Mouse (Mus musculus) adrenal gland, postnatal 0 days (tissue): ENCODE results near the gene Abhd14b. TPM values are rescaled to one million over a fixed set of nuclear protein-coding genes. Genes with fewer than 3 reads are reported as not detected.

ENCODE experiments used
- polyA plus RNA-seq: library from polyadenylated mRNA; unstranded; fragments of >200 nt; fragmentation: Nextera tagmentation; extraction: Ambion mirVana; gene quantifications from 2 replicates; pipeline ENCODE4 v1.2.1, GENCODE M21; 2015

Gene Abhd14b
- polyA plus RNA-seq, result 19.9 and 31.6 TPM in 2 replicates

DNA sequence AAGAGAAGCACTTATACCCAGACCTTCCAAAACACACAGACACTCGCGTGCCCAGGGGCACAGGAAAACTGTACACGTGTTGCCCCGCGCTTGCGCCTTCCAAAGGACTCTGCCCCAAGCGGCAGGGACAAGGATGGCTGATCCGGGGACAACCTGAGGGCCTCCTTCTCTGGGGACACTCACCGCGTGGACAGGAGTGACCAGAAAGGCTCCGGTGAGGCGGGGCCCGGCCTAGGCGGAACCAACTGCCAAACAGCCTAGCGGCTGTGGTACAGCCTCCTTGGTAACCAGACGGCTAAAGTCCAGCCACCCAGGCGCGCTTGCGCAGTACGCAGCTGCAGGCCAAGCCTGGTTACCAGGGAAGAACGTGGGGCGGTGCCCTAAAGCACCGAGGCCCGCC is at the start of gene Abhd14b, which contains the start of gene Abhd14a:
Abhd14b (plus strand) TSS at position 112 of the 400 bp plus-strand sequence.
Abhd14a (minus strand) TSS at position 331 of the 400 bp plus-strand sequence.

GRCm38 (mm10) chr9:106429221-106430014 is 17.8 kb upstream of the Abhd14b start, which contains the start of gene Rpl29:
Gene Rpl29 (plus strand): TSS chr9:106429454.

GRCm38 (mm10) chr9:106453271-106454070 is 6.2 kb downstream of the Abhd14b start, which contains the start of gene Pcbp4:
Gene Pcbp4 (plus strand): TSS chr9:106453291.

GRCm38 (mm10) chr9:106465571-106466200 is 18.4 kb downstream of the Abhd14b start, which contains the start of gene Gpr62:
Gene Gpr62 (minus strand): TSS chr9:106465938.

GRCm38 (mm10) chr9:106475663-106476001 is 28.4 kb downstream of the Abhd14b start, which contains the start of gene Rrp9:
Gene Rrp9 (plus strand): TSS chr9:106475963.

GRCm38 (mm10) chr9:106476924-106477484 is 29.7 kb downstream of the Abhd14b start, which contains the start of gene Parp3:
Gene Parp3 (minus strand): TSS chr9:106476949.

GRCm38 (mm10) chr9:106499667-106500066 is 52.4 kb downstream of the Abhd14b start, which contains the start of gene Iqcf1:
Gene Iqcf1 (plus strand): TSS chr9:106499967.

Other genes starting within 250 kb of the Abhd14b start
- 43.4 and 71.4 TPM in 2 replicates for gene Ppm1m, start 247.7 kb upstream of the Abhd14b start, polyA plus RNA-seq
- 66.2 and 92.1 TPM in 2 replicates for gene Twf2, start 244.4 kb upstream of the Abhd14b start, polyA plus RNA-seq
- gene Tlr9, start 224.9 kb upstream of the Abhd14b start, polyA plus RNA-seq, result 0.03 and 0.14 TPM in 2 replicates
- 145 and 416 TPM in 2 replicates for gene Alas1, start 198.8 kb upstream of the Abhd14b start, polyA plus RNA-seq
- gene Poc1a, start 166.4 kb upstream of the Abhd14b start, polyA plus RNA-seq, result 7.5 and 13.4 TPM in 2 replicates
- 7.9 and 12.0 TPM in 2 replicates for gene Dusp7, start 78.8 kb upstream of the Abhd14b start, polyA plus RNA-seq
- 778 and 779 TPM in 2 replicates for gene Rpl29, start 18.0 kb upstream of the Abhd14b start, polyA plus RNA-seq
- 23.8 and 25.2 TPM in 2 replicates for gene Acy1, start 9.1 kb upstream of the Abhd14b start, polyA plus RNA-seq
- 38.1 and 42.1 TPM in 2 replicates for gene Abhd14a, start 219 bp downstream of the Abhd14b start, polyA plus RNA-seq
- gene Pcbp4, start 5.8 kb downstream of the Abhd14b start, polyA plus RNA-seq, result 45.2 and 66.2 TPM in 2 replicates
- 0.81 and 1.2 TPM in 2 replicates for gene Gpr62, start 18.5 kb downstream of the Abhd14b start, polyA plus RNA-seq
- 23.9 and 29.5 TPM in 2 replicates for gene Rrp9, start 28.5 kb downstream of the Abhd14b start, polyA plus RNA-seq
- gene Parp3, start 29.5 kb downstream of the Abhd14b start, polyA plus RNA-seq, result 12.7 and 13.4 TPM in 2 replicates
- gene Iqcf1, start 52.5 kb downstream of the Abhd14b start, polyA plus RNA-seq, result not detected in 2 replicates
- not detected in 2 replicates for gene Iqcf5, start 67.1 kb downstream of the Abhd14b start, polyA plus RNA-seq
- gene Iqcf3, start 114.2 kb downstream of the Abhd14b start, polyA plus RNA-seq, result not detected in 2 replicates
- not detected in 2 replicates for gene Iqcf4, start 123.5 kb downstream of the Abhd14b start, polyA plus RNA-seq
- not detected in 2 replicates for gene Iqcf6, start 179.1 kb downstream of the Abhd14b start, polyA plus RNA-seq
- not detected in 2 replicates for gene Grm2, start 208.6 kb downstream of the Abhd14b start, polyA plus RNA-seq
- 85.4 and 117 TPM in 2 replicates for gene Tex264, start 238.5 kb downstream of the Abhd14b start, polyA plus RNA-seq